Mouse (Mus musculus): ENCODE measurements around the gene Cacna2d3. TPM values are rescaled to one million over a fixed set of nuclear protein-coding genes. Genes with fewer than 3 reads are reported as not detected.

Cacna2d3 gene
- total and polyA plus RNA-seq, 3 experiments, result 0.61 to 0.78 (median 0.70) TPM

DNA sequence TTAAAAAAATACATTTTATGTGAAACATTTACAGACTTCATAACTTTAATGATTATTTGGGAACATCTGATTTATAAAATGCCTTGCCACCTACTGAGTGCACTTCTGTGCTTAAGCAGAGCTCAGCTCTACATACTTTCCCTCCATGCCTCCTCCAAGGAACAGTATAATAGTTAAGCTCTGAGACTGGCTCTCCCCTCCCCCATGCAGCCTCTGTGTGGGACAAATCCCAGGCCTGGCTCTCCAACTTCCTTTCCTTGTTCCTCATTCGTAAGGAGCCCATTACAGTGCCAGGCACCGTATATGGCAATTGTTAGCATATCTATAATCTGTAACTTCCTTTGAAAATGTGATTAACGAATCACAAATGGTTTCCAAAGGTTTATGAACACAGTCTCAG, 644.2 kb downstream of the Cacna2d3 start:
- 56% methylated on average over 3 of the region's 3 CpGs for WGBS

DNA sequence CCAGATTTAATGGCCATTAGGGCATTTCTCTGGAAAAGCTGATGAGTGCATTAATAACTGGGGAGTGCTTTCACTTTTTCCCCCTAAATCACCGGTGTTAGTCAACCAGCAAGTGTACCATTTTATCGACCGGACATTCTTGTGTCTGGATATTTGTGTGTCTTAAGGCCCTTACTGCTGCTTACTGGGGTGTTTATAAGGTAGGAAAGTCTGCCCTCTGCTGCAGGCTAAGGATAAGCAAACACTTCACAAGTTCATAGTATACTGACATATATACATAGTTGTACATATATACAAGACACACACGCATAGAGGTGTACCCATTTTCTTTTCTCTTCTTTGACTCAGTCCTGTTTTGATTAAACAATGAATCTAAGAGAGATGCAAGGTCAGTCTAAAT, 647.9 kb downstream of the Cacna2d3 start:
- Histone ChIP-seq H3K36me3 (ENCODE audit: control insufficient read depth, insufficient read depth, low read length) (no peaks in the 10 kb centered on the region), H3K79me2 (replicated peaks; ENCODE audit: control insufficient read depth, insufficient read depth, low read length) (no peaks in the 10 kb centered on the region), H3K27ac (no peak overlapping the region), H3K9ac (ENCODE audit: low read depth, low read length) (no peak overlapping the region), H3K27me3 (ENCODE audit: control insufficient read depth, insufficient read depth, low read length) (no peaks in the 10 kb centered on the region), H3K4me1 (ENCODE audit: control insufficient read depth, insufficient read depth, low read length) (no peaks in the 10 kb centered on the region), H3K4me3 (no peak overlapping the region)
- WGBS, result 78% methylated on average over 4 of the region's 4 CpGs
- no peak for DNase-seq
- intact Hi-C loops (cut with DNase I), result loop anchor here (5.0 kb wide), 1 partner anchor 121 kb away; no protein-coding TSS in a partner anchor
- TF ChIP-seq POLR2A (IDR thresholded peaks at IDR 0.05; ENCODE audit: insufficient read depth, low read depth, low read length) (no peak), CTCF (IDR thresholded peaks at IDR 0.05) (peak; percentile 58)

More for the DNA sequence above, 644.2 kb downstream of the Cacna2d3 start:
- Histone ChIP-seq H3K27me3 (ENCODE audit: control insufficient read depth, insufficient read depth, low read length) (no peaks in the 10 kb centered on the region), H3K4me1 (ENCODE audit: control insufficient read depth, insufficient read depth, low read length) (no peaks in the 10 kb centered on the region), H3K27ac (no peak overlapping the region), H3K9ac (ENCODE audit: low read depth, low read length) (no peak overlapping the region), H3K36me3 (ENCODE audit: control insufficient read depth, insufficient read depth, low read length) (no peaks in the 10 kb centered on the region), H3K4me3 (no peak overlapping the region), H3K79me2 (replicated peaks; ENCODE audit: control insufficient read depth, insufficient read depth, low read length) (no peaks in the 10 kb centered on the region)
- intact Hi-C loops (cut with DNase I), result no loop called here
- no peak for DNase-seq
- TF ChIP-seq CTCF (IDR thresholded peaks at IDR 0.05), result no peak
- no peak for TF ChIP-seq EP300 (IDR thresholded peaks at IDR 0.05; ENCODE audit: insufficient read depth, low read depth, low read length)
- TF ChIP-seq POLR2A (IDR thresholded peaks at IDR 0.05; ENCODE audit: insufficient read depth, low read depth, low read length), result no peak

GRCm38 (mm10) chr14:29062676-29063075, 659.0 kb downstream of the Cacna2d3 start:
- 83% methylated on average over 2 of the region's 2 CpGs for WGBS
- Histone ChIP-seq H3K79me2 (replicated peaks; ENCODE audit: control insufficient read depth, insufficient read depth, low read length) (no peaks in the 10 kb centered on the region), H3K4me3 (no peak overlapping the region), H3K27me3 (ENCODE audit: control insufficient read depth, insufficient read depth, low read length) (no peaks in the 10 kb centered on the region), H3K27ac (no peak overlapping the region), H3K36me3 (ENCODE audit: control insufficient read depth, insufficient read depth, low read length) (no peaks in the 10 kb centered on the region), H3K9ac (ENCODE audit: low read depth, low read length) (no peak overlapping the region), H3K4me1 (ENCODE audit: control insufficient read depth, insufficient read depth, low read length) (no peaks in the 10 kb centered on the region)
- TF ChIP-seq CTCF (IDR thresholded peaks at IDR 0.05), result no peak
- no peak for DNase-seq
- intact Hi-C loops (cut with DNase I), result no loop called here

DNA sequence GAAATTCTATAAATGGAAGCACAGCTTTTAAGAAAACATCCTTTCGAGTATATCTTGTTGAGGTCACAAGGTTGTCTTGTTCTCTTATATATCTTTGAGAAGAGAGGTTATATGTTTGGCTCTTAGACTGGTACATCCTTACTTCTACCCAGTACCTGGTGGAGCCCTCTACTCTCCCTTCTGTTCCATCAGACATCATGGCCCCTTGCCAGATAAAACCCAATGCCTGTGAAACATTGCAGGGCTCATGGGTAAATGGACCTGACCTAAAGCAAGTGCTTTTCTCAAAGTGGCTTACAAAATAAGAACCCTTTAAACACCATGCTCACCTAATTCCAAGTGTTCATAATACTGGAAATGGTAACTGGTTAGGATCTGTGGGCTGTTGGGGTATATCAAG, 660.2 kb downstream of the Cacna2d3 start:
- intact Hi-C loops (cut with DNase I), result no loop called here
- no peak for DNase-seq

GRCm38 (mm10) chr14:29060679-29061078, 661.0 kb downstream of the Cacna2d3 start:
- Histone ChIP-seq H3K79me2 (replicated peaks; ENCODE audit: control insufficient read depth, insufficient read depth, low read length) (no peaks in the 10 kb centered on the region), H3K9ac (ENCODE audit: low read depth, low read length) (no peak overlapping the region), H3K36me3 (ENCODE audit: control insufficient read depth, insufficient read depth, low read length) (no peaks in the 10 kb centered on the region), H3K4me3 (no peak overlapping the region), H3K27me3 (ENCODE audit: control insufficient read depth, insufficient read depth, low read length) (no peaks in the 10 kb centered on the region), H3K27ac (no peak overlapping the region), H3K4me1 (ENCODE audit: control insufficient read depth, insufficient read depth, low read length) (no peaks in the 10 kb centered on the region)
- TF ChIP-seq CTCF (IDR thresholded peaks at IDR 0.05), result no peak
- no peak for TF ChIP-seq EP300 (IDR thresholded peaks at IDR 0.05; ENCODE audit: insufficient read depth, low read depth, low read length)
- no peak for TF ChIP-seq POLR2A (IDR thresholded peaks at IDR 0.05; ENCODE audit: insufficient read depth, low read depth, low read length)
- intact Hi-C loops (cut with DNase I), result no loop called here
- DNase-seq, result no peak

More for the DNA sequence above, 660.2 kb downstream of the Cacna2d3 start:
- Histone ChIP-seq H3K27me3 (ENCODE audit: control insufficient read depth, insufficient read depth, low read length) (no peaks in the 10 kb centered on the region), H3K9ac (ENCODE audit: low read depth, low read length) (no peak overlapping the region), H3K79me2 (replicated peaks; ENCODE audit: control insufficient read depth, insufficient read depth, low read length) (no peaks in the 10 kb centered on the region), H3K27ac (no peak overlapping the region), H3K4me3 (no peak overlapping the region), H3K36me3 (ENCODE audit: control insufficient read depth, insufficient read depth, low read length) (no peaks in the 10 kb centered on the region), H3K4me1 (ENCODE audit: control insufficient read depth, insufficient read depth, low read length) (no peaks in the 10 kb centered on the region)
- TF ChIP-seq EP300 (IDR thresholded peaks at IDR 0.05; ENCODE audit: insufficient read depth, low read depth, low read length) (no peak), CTCF (IDR thresholded peaks at IDR 0.05) (no peak), POLR2A (IDR thresholded peaks at IDR 0.05; ENCODE audit: insufficient read depth, low read depth, low read length) (no peak)
- WGBS, result 68% methylated on average over 1 of the region's 1 CpGs

DNA sequence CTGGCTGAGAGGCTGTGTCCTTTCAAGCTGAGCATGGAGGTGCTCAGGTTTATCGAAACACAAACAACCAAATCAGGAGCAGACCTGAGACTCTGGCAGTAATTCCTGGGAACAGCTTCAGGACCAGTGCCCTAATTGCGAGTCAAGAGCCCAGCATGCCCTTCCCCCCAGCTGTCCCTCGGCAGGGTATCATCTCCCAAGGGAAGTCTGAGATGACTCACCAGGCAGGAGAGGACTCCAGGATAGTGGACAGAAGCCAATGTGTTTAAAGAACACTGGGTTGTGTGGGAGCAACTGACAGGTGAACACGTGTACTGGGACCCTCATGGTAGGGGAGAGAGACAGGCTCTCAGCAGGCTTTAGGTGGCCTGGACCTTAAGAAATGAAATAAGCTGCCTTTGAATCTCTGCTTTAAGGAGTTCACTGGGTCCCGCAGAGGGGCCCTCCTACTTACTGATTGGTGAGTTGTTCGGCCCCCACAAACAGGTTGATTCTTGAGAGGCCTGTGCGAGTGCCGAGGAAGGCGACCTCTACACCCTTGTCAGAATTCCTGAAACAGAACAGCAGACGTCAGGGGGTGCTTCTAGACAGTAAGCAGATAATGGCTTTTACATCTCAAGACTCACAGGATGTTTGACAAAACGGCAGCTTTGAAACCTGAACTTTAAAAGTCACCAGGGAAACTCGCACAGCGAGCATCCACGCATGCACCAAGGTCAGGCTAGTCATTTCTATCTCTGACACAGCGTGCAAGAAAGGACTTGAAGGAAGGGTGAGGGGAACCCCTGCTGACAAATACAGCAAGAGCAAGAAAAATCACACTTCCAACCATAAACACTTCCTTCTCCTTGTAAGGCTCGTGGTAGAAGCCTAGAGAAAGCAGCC, 669.5 kb downstream of the Cacna2d3 start:
- Histone ChIP-seq H3K27me3 (ENCODE audit: control insufficient read depth, insufficient read depth, low read length) (no peaks in the 10 kb centered on the region), H3K9ac (ENCODE audit: low read depth, low read length) (no peak overlapping the region), H3K4me3 (no peak overlapping the region), H3K4me1 (ENCODE audit: control insufficient read depth, insufficient read depth, low read length) (no peaks in the 10 kb centered on the region), H3K79me2 (replicated peaks; ENCODE audit: control insufficient read depth, insufficient read depth, low read length) (no peaks in the 10 kb centered on the region), H3K36me3 (ENCODE audit: control insufficient read depth, insufficient read depth, low read length) (no peaks in the 10 kb centered on the region), H3K27ac (no peak overlapping the region)
- TF ChIP-seq CTCF (IDR thresholded peaks at IDR 0.05) (no peak), POLR2A (IDR thresholded peaks at IDR 0.05; ENCODE audit: insufficient read depth, low read depth, low read length) (no peak), EP300 (IDR thresholded peaks at IDR 0.05; ENCODE audit: insufficient read depth, low read depth, low read length) (no peak)
- intact Hi-C loops (cut with DNase I), result no loop called here
- WGBS, result 44% methylated on average over 16 of the region's 16 CpGs
- no peak for DNase-seq
